Mouse (Mus musculus) embryonic stem cell, embryonic (primary cell): ENCODE data around the gene Ufc1.

Experiments used
- CTCF ChIA-PET, 4 experiments: fragments of 300-600 bp in 2 of 4; fragments of 350-600 bp in 2 of 4; sonication (Branson Sonifier 250); formaldehyde crosslinking; loops; one replicate each; lab custom pipeline; 2022; ENCODE audit warnings: inconsistent platforms in 2 of 4; lab: Charles Lee
- POLR2A ChIA-PET, 4 experiments: fragments of 300-600 bp in 2 of 4; fragments of 350-600 bp in 2 of 4; sonication (Branson Sonifier 250); formaldehyde crosslinking; loops; one replicate each; lab custom pipeline; 2022; ENCODE audit warnings: antibody characterized with exemption in 4 of 4, inconsistent platforms in 1 of 4; lab: Charles Lee

Ufc1 gene

DNA sequence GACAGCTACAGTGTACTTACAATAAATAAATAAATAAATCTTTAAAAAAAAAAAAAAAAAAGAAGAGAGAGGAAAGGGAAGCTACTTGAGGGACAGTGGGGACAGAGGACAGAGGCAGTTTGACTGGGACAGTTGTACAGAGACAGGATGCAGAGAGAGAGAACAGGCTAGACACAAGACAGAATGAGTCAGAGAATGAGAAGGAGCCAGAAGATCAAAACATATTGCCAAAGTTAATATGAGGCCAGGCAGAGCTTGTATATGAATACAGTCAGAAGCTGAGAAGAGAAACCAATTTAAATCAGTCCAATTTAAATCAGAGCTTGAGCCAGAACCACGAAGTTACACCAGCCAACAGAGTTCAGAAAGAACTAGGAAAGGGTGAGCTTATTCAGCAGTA, 26.5 kb downstream of the Ufc1 start:
- POLR2A ChIA-PET: interaction anchor here in 2 of 4 experiments (0.7 to 2.9 kb wide), 8 partner anchors 9 to 72 kb away, joined by 3 to 15 read pairs (median 4); partner anchors contain the start of genes Ppox (in 2 of the 2), Dedd (in 1 of the 2) and Pcp4l1 (in 1 of the 2)
- CTCF ChIA-PET: interaction anchor here in 3 of 4 experiments (0.6 to 1.9 kb wide), 10 partner anchors 11 to 1253 kb away, joined by 3 to 13 read pairs (median 4); partner anchors contain the start of genes Ppox (in 2 of the 3) and Cfap45 (in 1 of the 3)

DNA sequence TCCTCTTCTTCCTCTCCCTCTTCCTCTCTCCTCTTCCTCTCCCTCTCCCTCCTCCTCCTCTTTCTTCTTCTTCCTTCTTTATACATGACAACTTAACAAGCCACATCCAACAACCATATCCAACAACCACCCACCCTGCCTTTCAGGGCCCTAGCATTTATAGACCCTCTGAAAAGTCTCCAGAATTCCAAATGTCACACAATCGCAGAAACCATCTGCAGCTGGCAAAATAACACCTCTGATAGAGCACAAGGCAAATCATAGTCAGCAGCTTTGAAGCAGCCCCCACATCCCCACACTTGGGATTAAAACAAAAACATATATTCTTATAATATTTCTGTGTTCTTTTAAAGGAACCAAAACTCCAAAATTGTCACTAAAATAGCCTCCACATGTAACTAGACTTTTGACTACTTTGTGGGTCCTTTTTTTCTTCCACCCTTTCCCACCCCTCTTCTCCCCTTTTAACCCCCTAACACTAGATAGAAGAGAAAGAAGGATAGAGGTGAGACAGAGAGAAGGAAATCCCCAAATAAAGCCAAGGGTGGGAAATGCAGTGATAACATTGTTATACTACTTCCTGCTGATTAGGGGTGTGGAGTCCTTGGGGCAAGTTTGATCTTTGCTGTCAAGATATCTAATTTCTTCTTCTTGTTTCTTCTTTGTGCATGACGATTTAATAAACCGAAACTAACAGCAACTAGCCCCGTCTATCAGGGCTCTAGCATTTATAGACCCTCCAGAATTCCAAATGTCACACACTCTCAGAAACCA, 28.7 kb downstream of the Ufc1 start:
- ChIA-PET CTCF (no interaction called here), POLR2A (interaction anchor here in 1 of 4 experiments (1.2 to 2.9 kb wide), 2 partner anchors 15 to 95 kb away, joined by 3 to 15 read pairs; partner anchors contain the start of genes Klhdc9 and Ppox)

DNA sequence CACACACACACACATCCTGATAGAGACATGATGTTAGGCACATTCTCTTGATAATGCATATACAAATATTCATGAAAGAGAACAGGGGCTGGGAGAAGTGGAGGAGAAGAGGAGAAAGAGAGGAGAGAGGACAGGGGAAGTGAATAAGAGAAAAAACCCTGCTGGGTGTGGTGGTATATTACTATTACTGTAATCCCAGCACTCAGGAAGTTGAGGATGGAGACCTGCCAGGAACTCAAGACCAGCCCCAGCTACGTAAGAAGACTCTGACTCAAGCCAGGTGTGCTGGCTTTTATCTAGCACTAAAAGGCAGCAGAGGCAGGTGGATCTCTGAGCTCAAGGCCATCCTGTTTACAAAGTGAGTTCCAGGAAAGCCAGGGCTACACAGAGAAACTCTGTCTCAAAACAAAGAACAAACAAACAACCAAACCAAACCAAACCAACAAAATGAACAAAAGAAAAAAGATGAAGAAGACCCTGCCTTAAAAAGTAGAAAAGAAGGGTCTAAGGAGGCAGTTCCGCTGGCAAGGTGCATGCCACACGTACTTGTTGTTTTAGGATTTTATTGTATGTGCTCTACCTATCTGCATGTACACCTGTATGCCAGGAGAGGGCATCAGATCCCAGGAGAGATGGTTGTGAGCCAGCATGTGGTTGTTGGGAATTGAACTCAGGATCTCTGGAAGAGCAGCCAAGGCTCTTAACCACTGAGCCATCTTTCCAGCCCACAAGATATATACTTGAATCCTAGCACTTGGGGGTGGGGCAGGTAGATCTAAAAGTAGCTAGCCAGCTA, 31.0 kb downstream of the Ufc1 start:
- ChIA-PET CTCF (interaction anchor here (0.6 to 3.1 kb wide), 13 partner anchors 12 to 812 kb away, joined by 3 to 20 read pairs (median 5); partner anchors contain the start of gene Ppox (in 1 of the 4)), POLR2A (interaction anchor here (0.6 to 2.3 kb wide), 13 partner anchors 12 to 238 kb away, joined by 3 to 7 read pairs (median 3); partner anchors contain the start of genes Ppox (in 1 of the 4) and Usf1 (in 1 of the 4))

DNA sequence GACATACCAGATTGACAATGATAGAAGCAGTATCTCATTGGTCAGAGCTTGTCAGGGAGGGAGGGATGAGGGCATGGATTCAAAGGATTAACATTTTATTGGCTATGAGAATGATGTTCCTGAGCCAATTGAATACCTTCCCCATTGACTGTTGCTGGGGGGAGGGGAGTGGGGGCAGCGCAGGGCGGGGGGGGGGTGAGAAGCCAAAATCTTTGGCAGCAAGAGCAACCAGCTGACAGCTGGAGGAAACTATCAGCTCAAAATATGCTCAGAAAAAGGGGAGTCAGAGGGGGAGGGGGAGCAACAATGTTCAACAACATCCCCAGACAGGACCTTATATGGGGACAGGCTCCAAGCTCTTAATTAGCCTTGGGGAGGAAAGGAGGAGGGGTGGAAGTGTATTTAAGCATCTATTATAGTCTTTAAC, 31.6 kb downstream of the Ufc1 start:
- POLR2A ChIA-PET: interaction anchor here (0.6 to 2.3 kb wide), 18 partner anchors 11 to 238 kb away, joined by 3 to 10 read pairs (median 3); partner anchors contain the start of genes Ppox (in 1 of the 4) and Usf1 (in 1 of the 4)
- CTCF ChIA-PET: interaction anchor here (0.6 to 3.1 kb wide), 15 partner anchors 8 to 1503 kb away, joined by 3 to 20 read pairs (median 3); partner anchors contain the start of genes Apoa2 (in 1 of the 4) and Ppox (in 1 of the 4)

DNA sequence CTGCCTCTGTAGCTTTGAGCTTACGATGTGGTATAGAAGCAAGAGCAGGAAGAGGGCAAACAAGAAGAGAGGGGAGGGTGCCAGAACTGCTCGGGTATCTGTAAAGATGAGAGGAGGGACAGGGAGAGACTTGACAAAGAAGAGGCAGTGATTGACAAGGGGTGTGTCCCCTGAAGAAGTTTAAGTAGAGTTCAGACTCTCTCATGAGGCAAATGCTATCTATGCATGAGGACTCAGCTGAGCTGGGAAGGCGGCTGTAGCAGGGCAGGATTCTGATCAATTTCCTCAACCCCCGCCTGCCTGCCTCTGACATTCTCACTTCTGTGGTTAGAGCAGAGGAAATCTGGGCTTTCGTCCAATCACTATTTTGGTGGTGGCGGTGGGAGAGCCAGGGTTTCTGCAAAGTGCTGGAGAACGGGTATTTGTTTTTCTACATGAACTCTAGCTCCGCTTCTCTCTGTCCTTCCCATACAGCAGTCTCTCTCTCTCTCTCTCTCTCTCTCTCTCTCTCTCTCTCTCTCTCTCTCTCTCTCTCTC, 32.2 kb downstream of the Ufc1 start:
- ChIA-PET POLR2A (interaction anchor here (0.6 to 2.3 kb wide), 16 partner anchors 9 to 685 kb away, joined by 3 to 10 read pairs (median 4); partner anchors contain the start of gene Ppox (in 1 of the 4)), CTCF (interaction anchor here (0.5 to 3.1 kb wide), 18 partner anchors 9 to 1502 kb away, joined by 3 to 20 read pairs (median 4); partner anchors contain the start of genes Apoa2 (in 1 of the 4), Itln1 (in 1 of the 4), Ndufs2 (in 1 of the 4) and Ppox (in 1 of the 4))

DNA sequence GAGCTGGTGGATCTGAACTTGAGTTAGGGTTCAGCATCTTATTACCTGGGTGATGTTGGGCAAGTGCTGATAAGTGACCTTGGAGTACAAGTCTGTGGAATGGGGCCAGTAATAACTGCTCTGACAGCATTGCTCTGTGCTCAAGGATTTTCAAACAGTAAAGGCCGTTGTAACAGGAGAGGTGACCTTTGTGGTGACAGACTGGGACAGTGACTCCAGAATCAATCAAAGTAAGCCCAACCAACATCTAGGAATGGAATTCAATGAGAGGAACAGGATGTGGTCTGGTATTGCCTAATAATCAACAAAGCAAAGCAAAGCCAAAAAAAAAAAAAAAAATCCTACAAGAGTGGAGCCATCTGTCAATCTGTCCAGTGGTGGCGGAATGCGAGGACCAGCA, 34.5 kb downstream of the Ufc1 start:
- POLR2A ChIA-PET: interaction anchor here in 2 of 4 experiments (1.0 to 1.4 kb wide), 4 partner anchors 10 to 25 kb away, joined by 3 to 5 read pairs (median 3); partner anchors contain the start of gene B4galt3 (in 1 of the 2)
- CTCF ChIA-PET: no interaction called here

DNA sequence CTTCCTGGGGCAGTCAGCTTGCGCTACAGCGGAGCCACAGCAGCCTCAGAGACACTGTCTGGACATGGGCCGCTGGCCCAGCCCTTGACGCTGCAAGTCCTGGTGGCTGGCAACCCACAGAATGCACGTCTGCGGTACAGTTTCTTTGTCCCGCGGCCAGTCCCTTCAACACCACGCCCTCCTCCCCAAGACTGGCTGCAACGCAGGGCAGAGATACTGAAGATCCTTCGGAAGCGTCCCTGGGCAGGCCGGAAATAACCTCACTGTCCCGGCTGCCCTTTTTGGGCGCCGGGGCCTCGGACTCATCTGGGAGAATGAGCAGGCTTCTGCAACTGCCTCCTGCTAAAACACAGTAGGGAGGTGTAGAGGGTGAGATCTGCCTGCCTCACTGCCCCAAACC, 35.9 kb downstream of the Ufc1 start:
- ChIA-PET POLR2A (interaction anchor here in 2 of 4 experiments (1.0 to 2.6 kb wide), 3 partner anchors 11 to 152 kb away, joined by 4 to 8 read pairs (median 4); partner anchors contain the start of gene B4galt3 (in 2 of the 2)), CTCF (interaction anchor here in 3 of 4 experiments (0.6 to 1.2 kb wide), 6 partner anchors 12 to 357 kb away, joined by 3 to 4 read pairs (median 3); no protein-coding TSS in a partner anchor)

DNA sequence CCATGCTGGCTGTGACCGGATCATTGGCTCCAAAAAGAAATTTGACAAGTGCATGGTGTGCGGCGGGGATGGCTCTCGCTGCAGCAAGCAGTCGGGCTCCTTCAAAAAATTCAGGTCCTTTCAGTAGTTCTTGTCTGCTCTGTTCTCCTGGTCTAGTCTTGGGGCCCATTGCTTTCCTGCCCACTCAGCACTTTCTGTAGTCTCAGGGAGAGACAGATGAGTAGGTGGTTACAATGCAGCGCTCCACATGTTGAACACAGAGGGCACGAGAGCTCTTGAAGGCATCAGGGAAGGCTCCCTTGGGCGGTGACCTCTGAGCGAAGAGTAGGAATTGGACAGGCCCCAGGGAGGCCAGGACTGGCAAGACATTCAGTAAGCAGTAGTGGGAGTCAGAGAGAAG, 37.0 kb downstream of the Ufc1 start:
- ChIA-PET CTCF (interaction anchor here (0.5 to 1.8 kb wide), 13 partner anchors 10 to 356 kb away, joined by 3 to 8 read pairs (median 4); partner anchors contain the start of gene Ppox (in 1 of the 4)), POLR2A (interaction anchor here in 3 of 4 experiments (0.6 to 2.6 kb wide), 10 partner anchors 9 to 1244 kb away, joined by 3 to 14 read pairs (median 4); partner anchors contain the start of genes B4galt3 (in 2 of the 3), Ppox (in 2 of the 3) and Cfap126 (in 1 of the 3))

DNA sequence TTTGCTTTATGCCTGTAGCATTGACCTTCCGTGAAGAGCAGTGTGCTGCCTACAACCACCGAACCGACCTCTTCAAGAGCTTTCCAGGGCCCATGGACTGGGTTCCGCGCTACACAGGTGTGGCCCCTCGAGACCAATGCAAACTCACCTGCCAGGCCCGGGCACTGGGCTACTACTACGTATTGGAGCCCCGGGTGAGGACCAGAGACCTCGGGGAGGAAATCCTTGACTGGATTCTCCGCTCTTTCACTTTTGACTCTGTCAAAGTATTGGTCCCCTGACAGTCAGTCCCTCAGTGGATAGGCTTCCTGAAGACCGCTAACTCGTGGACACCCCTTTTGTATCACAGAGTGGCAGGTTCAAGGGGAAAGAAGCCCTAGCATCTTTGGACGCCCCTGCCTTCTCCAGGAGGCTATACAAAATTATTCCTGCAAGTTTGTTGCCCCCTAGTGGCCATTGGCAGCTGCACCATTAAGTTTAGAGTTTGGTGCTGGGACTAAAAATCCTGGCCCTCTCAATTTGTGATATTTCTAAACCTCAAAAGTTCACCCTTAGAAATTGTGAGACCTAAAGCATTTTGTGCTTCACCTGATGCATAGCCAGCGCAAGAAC, 37.8 kb downstream of the Ufc1 start:
- POLR2A ChIA-PET: interaction anchor here in 3 of 4 experiments (0.7 to 2.6 kb wide), 10 partner anchors 10 to 146 kb away, joined by 3 to 14 read pairs (median 4); partner anchors contain the start of genes B4galt3 (in 2 of the 3), Ppox (in 2 of the 3) and Cfap126 (in 1 of the 3)
- CTCF ChIA-PET: interaction anchor here (0.5 to 1.8 kb wide), 12 partner anchors 11 to 356 kb away, joined by 3 to 8 read pairs (median 4); partner anchors contain the start of gene Ppox (in 1 of the 4)

DNA sequence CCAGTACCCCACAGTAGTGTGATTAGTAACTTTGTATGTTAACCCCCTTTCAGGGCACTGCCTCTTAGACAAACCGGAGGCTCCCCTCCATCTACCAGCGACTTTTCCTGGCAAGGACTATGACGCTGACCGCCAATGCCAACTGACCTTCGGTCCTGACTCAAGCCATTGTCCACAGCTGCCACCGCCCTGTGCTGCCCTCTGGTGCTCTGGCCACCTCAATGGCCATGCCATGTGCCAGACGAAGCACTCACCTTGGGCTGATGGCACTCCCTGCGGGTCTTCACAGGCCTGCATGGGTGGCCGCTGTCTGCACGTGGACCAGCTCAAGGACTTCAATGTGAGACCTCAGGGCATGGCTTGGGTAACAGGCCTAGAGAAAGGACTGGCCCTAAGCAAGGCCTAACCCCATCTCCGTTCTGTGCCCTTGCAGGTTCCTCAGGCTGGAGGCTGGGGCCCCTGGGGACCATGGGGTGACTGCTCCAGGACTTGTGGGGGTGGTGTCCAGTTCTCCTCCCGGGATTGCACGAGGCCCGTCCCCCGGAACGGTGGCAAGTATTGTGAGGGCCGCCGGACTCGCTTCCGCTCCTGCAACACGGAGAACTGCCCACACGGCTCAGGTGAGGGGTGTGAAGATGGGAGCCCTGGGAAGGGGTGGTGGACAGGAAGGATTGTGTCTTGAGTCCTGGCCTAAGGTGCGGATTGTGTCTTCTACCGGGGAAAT, 38.6 kb downstream of the Ufc1 start:
- POLR2A ChIA-PET: interaction anchor here in 2 of 4 experiments (1.3 to 2.6 kb wide), 4 partner anchors 9 to 13 kb away, joined by 3 to 14 read pairs (median 4); partner anchors contain the start of gene B4galt3 (in 1 of the 2)
- CTCF ChIA-PET: no interaction called here

DNA sequence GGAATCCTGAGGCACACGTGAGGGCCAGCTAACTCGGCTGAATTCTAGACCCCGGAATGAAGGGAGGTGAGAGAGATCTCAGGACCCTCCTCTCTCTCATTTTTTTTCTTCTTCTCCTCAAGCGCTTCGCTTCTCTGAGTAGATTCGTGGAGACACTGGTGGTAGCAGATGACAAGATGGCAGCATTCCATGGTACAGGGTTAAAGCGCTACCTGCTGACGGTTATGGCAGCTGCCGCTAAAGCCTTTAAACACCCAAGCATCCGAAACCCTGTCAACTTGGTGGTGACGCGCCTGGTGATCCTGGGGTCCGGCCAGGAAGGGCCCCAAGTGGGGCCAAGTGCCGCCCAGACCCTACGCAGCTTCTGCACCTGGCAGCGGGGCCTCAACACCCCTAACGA, 42.4 kb downstream of the Ufc1 start:
- ChIA-PET CTCF (interaction anchor here in 3 of 4 experiments (0.6 to 2.6 kb wide), 12 partner anchors 10 to 764 kb away, joined by 3 to 12 read pairs (median 6); partner anchors contain the start of genes Tomm40l (in 2 of the 3) and Ppox (in 1 of the 3)), POLR2A (interaction anchor here in 3 of 4 experiments (0.6 to 2.8 kb wide), 27 partner anchors 10 to 275 kb away, joined by 3 to 12 read pairs (median 4); partner anchors contain the start of genes B4galt3 (in 2 of the 3), Cfap126 (in 2 of the 3), Pcp4l1 (in 1 of the 3) and Ppox (in 1 of the 3))

DNA sequence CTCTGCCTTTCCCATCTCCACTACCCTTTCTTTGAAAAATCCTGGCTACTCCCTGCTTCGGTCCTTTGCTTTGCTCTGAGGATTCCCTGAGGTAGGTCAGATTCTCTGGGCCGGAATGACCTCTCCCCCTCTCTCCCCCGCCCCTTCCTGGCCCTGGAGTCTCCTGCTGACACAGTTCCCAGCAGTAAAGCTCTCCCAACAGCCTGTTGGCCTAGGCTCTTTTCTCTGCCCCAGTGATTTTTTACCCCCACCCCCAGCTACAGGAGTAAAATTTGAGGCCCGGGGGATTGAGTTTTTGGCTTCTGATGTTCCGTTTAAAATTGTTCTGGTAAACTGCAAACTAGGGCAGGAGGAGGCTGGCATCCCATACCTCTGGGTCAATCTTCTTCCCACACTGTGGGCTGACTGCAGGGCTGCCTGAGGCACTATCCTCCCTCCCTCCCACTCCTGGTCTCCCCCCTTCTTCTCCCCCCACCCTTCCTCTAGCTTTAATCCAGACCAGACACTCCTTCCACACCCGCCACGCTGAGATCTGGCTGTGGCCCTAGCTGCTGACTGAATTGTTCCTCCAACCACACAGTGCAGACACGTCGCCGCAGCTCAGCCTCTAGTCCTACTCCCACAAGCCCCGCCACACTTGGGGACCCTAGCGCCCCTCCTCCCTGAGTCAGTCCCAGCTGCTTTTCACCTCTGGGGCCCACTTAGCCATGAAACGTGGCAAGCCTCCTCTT, 43.1 kb downstream of the Ufc1 start:
- POLR2A ChIA-PET: interaction anchor here (0.5 to 3.4 kb wide), 43 partner anchors 9 to 343 kb away, joined by 3 to 21 read pairs (median 4); partner anchors contain the start of genes B4galt3 (in 3 of the 4), Cfap126 (in 2 of the 4), Dedd (in 1 of the 4) and Klhdc9 (in 1 of the 4)
- CTCF ChIA-PET: interaction anchor here (0.5 to 2.6 kb wide), 20 partner anchors 9 to 764 kb away, joined by 3 to 12 read pairs (median 5); partner anchors contain the start of genes Tomm40l (in 2 of the 4) and Ppox (in 1 of the 4)

DNA sequence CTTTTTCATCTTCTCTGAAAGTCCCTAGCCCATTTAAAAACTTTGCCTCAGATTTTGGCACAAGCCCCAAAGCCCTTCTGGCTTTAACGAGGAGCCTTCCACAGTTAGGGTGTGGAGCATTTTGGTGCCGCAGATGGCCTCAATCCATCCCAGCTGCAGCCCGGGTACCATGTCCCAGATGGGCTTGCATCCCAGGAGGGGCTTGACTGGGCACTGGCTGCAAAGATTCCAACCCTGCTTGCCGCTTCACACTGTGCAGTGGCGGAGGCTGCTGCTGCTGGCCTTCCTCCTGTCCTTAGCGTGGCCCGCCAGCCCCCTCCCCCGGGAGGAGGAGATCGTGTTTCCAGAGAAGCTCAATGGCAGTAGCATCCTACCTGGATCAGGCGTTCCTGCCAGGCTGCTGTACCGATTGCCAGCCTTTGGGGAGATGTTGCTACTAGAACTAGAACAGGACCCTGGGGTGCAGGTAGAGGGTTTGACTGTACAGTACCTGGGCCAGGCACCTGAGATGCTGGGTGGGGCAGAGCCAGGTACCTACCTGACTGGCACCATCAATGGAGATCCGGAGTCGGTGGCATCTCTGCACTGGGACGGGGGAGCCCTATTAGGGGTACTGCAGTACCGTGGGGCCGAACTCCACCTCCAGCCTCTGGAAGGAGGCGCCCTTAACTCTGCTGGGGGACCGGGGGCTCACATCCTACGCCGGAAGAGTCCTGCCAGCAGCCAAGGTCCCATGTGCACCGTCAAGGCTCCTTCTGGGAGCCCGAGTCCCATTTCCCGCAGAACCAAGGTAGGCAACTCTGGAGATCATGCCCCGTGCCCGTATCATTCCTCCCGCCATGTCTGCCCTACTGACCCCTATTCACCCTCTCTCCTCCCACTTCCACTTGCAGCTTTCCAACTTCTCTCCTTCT, 43.9 kb downstream of the Ufc1 start, which contains the start of gene Ndufs2:
TSS of gene Ndufs2 (minus strand) at position 709 of the 914 bp plus-strand sequence.
- CTCF ChIA-PET: interaction anchor here (0.6 to 2.6 kb wide), 17 partner anchors 9 to 139 kb away, joined by 3 to 12 read pairs (median 4); partner anchors contain the start of genes Ppox (in 1 of the 4) and Tomm40l (in 1 of the 4)

More for the DNA sequence above, 43.9 kb downstream of the Ufc1 start, which contains the start of gene Ndufs2:
- POLR2A ChIA-PET: interaction anchor here (0.5 to 3.4 kb wide), 39 partner anchors 9 to 342 kb away, joined by 3 to 21 read pairs (median 4); partner anchors contain the start of genes B4galt3 (in 3 of the 4), Cfap126 (in 1 of the 4), Dedd (in 1 of the 4) and Klhdc9 (in 1 of the 4)
